Mouse (Mus musculus): ENCODE results near the gene Tnfsf13b. TPM values are rescaled to one million over a fixed set of nuclear protein-coding genes. Genes with fewer than 3 reads are reported as not detected.

Tnfsf13b gene
- polyA plus RNA-seq, 1 experiment = 0.48 TPM

DNA sequence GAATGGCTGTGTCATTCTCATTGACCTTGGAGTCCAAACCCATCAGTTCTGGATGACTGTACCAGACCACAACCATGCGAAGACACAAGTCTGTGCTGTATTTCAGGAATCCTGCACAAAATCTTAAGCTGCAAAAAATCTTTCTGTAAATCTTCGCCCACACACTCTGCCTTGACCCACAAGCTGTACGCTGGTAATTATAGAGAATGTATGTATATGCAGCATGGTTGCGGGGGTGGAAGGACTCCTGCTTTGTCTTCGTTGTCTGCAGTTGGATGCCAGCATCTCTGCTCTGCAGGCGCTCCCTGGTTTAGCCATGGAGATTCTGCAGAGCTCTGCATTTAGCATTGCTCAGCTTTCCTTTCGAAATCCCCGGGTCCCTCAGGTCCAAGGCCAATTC is 42.9 kb downstream of the Tnfsf13b start:
- no peak overlapping the region for H3K4me3 ChIP-seq (ENCODE audit: control insufficient read depth, low read depth, low read length)
- H3K27me3 ChIP-seq (ENCODE audit: control insufficient read depth, insufficient read depth, low read length) = no peaks in the 10 kb centered on the region
- H3K27ac ChIP-seq (ENCODE audit: control insufficient read depth, insufficient read depth, low read depth, low read length) = no peak overlapping the region
- H3K4me1 ChIP-seq (ENCODE audit: control insufficient read depth, insufficient read depth, low read length) = no peaks in the 10 kb centered on the region
- H3K36me3 ChIP-seq (ENCODE audit: control insufficient read depth, insufficient read depth, low read length) = no peaks in the 10 kb centered on the region
- TF ChIP-seq CTCF (IDR thresholded peaks at IDR 0.05; ENCODE audit: control insufficient read depth, insufficient read depth, insufficient replicate concordance, low read depth, low read length) (no peak), POLR2A (IDR thresholded peaks at IDR 0.05; ENCODE audit: control insufficient read depth, low read depth, low read length) (no peak)

DNA sequence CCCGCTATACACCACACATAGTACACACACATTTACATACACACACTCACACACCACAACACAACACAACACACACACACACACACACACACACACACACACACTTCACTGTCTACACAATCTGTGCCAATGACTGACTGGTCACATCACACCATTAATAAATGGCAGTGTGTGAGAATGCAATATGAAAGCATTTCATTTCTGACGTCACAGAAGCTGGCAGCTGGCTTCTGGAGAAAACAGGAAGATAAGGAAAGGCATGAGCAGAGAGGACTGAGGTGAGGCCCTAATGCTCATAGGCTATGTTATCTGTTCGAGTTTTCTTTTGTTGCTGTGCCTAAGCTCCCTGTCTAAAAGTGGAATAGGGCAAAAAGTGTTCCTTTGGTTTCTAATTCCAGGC is 45.3 kb downstream of the Tnfsf13b start:
- Histone ChIP-seq H3K4me3 (ENCODE audit: control insufficient read depth, low read depth, low read length) (no peak overlapping the region), H3K4me1 (ENCODE audit: control insufficient read depth, insufficient read depth, low read length) (no peaks in the 10 kb centered on the region; the same call in 1 of the 2 replicates), H3K27ac (ENCODE audit: control insufficient read depth, insufficient read depth, low read depth, low read length) (no peak overlapping the region), H3K27me3 (ENCODE audit: control insufficient read depth, insufficient read depth, low read length) (no peaks in the 10 kb centered on the region), H3K36me3 (ENCODE audit: control insufficient read depth, insufficient read depth, low read length) (no peaks in the 10 kb centered on the region)
- TF ChIP-seq POLR2A (IDR thresholded peaks at IDR 0.05; ENCODE audit: control insufficient read depth, low read depth, low read length) (no peak), CTCF (IDR thresholded peaks at IDR 0.05; ENCODE audit: control insufficient read depth, insufficient read depth, insufficient replicate concordance, low read depth, low read length) (no peak)

DNA sequence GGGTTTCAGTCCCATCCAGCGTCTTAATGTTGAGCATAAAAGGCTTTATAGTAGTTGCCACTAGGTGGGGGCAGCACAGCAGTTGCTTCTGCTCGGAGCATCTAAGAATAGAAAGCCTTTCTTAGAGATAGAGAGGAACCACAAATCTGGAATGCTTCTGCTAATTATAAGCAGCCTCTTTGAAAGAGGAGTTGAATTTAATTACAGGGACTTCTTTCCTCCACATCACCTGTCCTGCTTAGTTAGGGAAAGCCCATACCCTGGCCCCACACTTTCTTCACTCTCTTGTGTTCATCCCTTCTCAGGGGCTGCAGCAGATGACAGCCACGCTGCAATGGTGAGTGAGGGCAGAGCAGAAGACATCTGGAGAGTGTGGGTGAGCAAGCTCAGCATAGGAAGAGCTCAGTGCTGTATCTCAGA is 47.3 kb downstream of the Tnfsf13b start:
- TF ChIP-seq CTCF (IDR thresholded peaks at IDR 0.05; ENCODE audit: control insufficient read depth, insufficient read depth, insufficient replicate concordance, low read depth, low read length) (no peak), POLR2A (IDR thresholded peaks at IDR 0.05; ENCODE audit: control insufficient read depth, low read depth, low read length) (no peak)
- Histone ChIP-seq H3K4me1 (ENCODE audit: control insufficient read depth, insufficient read depth, low read length) (no peaks in the 10 kb centered on the region; the same call in 1 of the 2 replicates), H3K4me3 (ENCODE audit: control insufficient read depth, low read depth, low read length) (no peak overlapping the region), H3K36me3 (ENCODE audit: control insufficient read depth, insufficient read depth, low read length) (no peaks in the 10 kb centered on the region), H3K27me3 (ENCODE audit: control insufficient read depth, insufficient read depth, low read length) (no peaks in the 10 kb centered on the region), H3K27ac (ENCODE audit: control insufficient read depth, insufficient read depth, low read depth, low read length) (no peak overlapping the region)

DNA sequence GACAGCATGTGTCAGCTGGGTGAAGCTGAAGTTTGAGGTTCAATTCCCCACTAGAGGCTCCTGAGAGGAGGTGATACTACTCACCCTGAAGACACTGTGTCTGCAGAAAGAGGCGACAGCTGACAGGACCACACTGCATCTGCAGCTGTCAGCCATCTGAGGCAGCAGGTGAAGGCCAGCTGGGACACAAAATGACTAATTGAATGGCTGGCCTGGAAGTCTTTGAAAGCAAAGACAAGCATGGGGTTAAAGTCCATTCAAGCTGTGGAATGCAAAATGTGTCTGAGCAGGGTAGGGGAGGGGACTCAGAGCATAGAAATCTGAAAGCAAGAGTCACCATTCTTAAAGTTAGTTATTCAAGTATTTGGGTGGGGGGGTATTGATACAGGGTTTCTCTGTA is 54.7 kb downstream of the Tnfsf13b start:
- Histone ChIP-seq H3K27ac (ENCODE audit: control insufficient read depth, insufficient read depth, low read depth, low read length) (no peak overlapping the region), H3K4me3 (ENCODE audit: control insufficient read depth, low read depth, low read length) (no peak overlapping the region), H3K36me3 (ENCODE audit: control insufficient read depth, insufficient read depth, low read length) (no peaks in the 10 kb centered on the region), H3K4me1 (ENCODE audit: control insufficient read depth, insufficient read depth, low read length) (0 out of 2 replicates have a peak, but pooled peaks cover 2% of the 10 kb centered on the region), H3K27me3 (ENCODE audit: control insufficient read depth, insufficient read depth, low read length) (no peaks in the 10 kb centered on the region)
- TF ChIP-seq POLR2A (IDR thresholded peaks at IDR 0.05; ENCODE audit: control insufficient read depth, low read depth, low read length) = no peak

DNA sequence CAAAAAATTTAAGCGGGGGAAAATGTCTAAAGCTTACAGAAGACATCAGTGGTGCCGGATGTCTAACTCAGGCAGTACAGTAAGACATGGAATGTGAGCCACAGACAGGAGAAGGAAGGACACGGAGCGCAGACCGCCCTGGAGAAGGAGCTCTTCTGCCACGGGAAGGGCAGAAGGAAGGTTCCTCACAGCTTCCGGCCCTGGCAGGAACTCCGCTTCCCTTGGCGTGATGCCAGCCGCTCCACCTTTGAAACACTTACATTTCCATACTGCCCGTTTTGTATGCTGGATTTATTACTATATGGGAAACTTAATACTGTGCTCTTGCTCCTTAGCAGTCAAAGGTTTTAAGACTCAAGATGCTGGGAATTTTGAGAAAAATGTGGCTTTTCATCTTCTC is 60.6 kb downstream of the Tnfsf13b start:
- Histone ChIP-seq H3K4me3 (ENCODE audit: control insufficient read depth, low read depth, low read length) (no peak overlapping the region), H3K27ac (ENCODE audit: control insufficient read depth, insufficient read depth, low read depth, low read length) (no peak overlapping the region), H3K36me3 (ENCODE audit: control insufficient read depth, insufficient read depth, low read length) (no peaks in the 10 kb centered on the region), H3K4me1 (ENCODE audit: control insufficient read depth, insufficient read depth, low read length) (0 out of 2 replicates have a peak, but pooled peaks cover 2% of the 10 kb centered on the region), H3K27me3 (ENCODE audit: control insufficient read depth, insufficient read depth, low read length) (no peaks in the 10 kb centered on the region)
- TF ChIP-seq CTCF (IDR thresholded peaks at IDR 0.05; ENCODE audit: control insufficient read depth, insufficient read depth, insufficient replicate concordance, low read depth, low read length) (no peak), POLR2A (IDR thresholded peaks at IDR 0.05; ENCODE audit: control insufficient read depth, low read depth, low read length) (no peak)

GRCm38 (mm10) chr8:10067775-10068174 is 61.5 kb downstream of the Tnfsf13b start:
- Histone ChIP-seq H3K36me3 (ENCODE audit: control insufficient read depth, insufficient read depth, low read length) (no peaks in the 10 kb centered on the region), H3K27ac (ENCODE audit: control insufficient read depth, insufficient read depth, low read depth, low read length) (no peak overlapping the region), H3K27me3 (ENCODE audit: control insufficient read depth, insufficient read depth, low read length) (no peaks in the 10 kb centered on the region), H3K4me1 (ENCODE audit: control insufficient read depth, insufficient read depth, low read length) (0 out of 2 replicates have a peak, but pooled peaks cover 1% of the 10 kb centered on the region), H3K4me3 (ENCODE audit: control insufficient read depth, low read depth, low read length) (no peak overlapping the region)
- no peak for TF ChIP-seq CTCF (IDR thresholded peaks at IDR 0.05; ENCODE audit: control insufficient read depth, insufficient read depth, insufficient replicate concordance, low read depth, low read length)
- TF ChIP-seq POLR2A (IDR thresholded peaks at IDR 0.05; ENCODE audit: control insufficient read depth, low read depth, low read length) = no peak

GRCm38 (mm10) chr8:10072347-10072746 is 66.1 kb downstream of the Tnfsf13b start:
- Histone ChIP-seq H3K4me3 (ENCODE audit: control insufficient read depth, low read depth, low read length) (no peak overlapping the region), H3K27ac (ENCODE audit: control insufficient read depth, insufficient read depth, low read depth, low read length) (no peak overlapping the region), H3K4me1 (ENCODE audit: control insufficient read depth, insufficient read depth, low read length) (no peaks in the 10 kb centered on the region), H3K36me3 (ENCODE audit: control insufficient read depth, insufficient read depth, low read length) (no peaks in the 10 kb centered on the region), H3K27me3 (ENCODE audit: control insufficient read depth, insufficient read depth, low read length) (no peaks in the 10 kb centered on the region)
- TF ChIP-seq CTCF (IDR thresholded peaks at IDR 0.05; ENCODE audit: control insufficient read depth, insufficient read depth, insufficient replicate concordance, low read depth, low read length) = no peak
- no peak for TF ChIP-seq POLR2A (IDR thresholded peaks at IDR 0.05; ENCODE audit: control insufficient read depth, low read depth, low read length)

Other genes with a start within 250 kb of the Tnfsf13b start
- 0.08 TPM in 1 of 2 replicates, not detected in the other for gene Fam155a, start 235.3 kb upstream of the Tnfsf13b start, polyA plus RNA-seq (2012; rRNA removed)
- gene Gm10217, start 142.2 kb upstream of the Tnfsf13b start, polyA plus RNA-seq (2012; rRNA removed) = not detected in 2 replicates
- gene Lig4, start 28.8 kb upstream of the Tnfsf13b start, polyA plus RNA-seq (2012; rRNA removed) = 7.5 and 9.0 TPM in 2 replicates
- gene Abhd13, start 28.8 kb upstream of the Tnfsf13b start, polyA plus RNA-seq (2012; rRNA removed) = 1.8 and 2.2 TPM in 2 replicates
- 0.34 and 0.44 TPM in 2 replicates for gene Myo16, start 147.4 kb downstream of the Tnfsf13b start, polyA plus RNA-seq (2012; rRNA removed)